Mouse (Mus musculus): ENCODE measurements around the gene Sae1. TPM values are rescaled to one million over a fixed set of nuclear protein-coding genes. Genes with fewer than 3 reads are reported as not detected.

Gene Sae1
- polyA plus RNA-seq, 1 experiment from 2014 or later = 246 TPM

DNA sequence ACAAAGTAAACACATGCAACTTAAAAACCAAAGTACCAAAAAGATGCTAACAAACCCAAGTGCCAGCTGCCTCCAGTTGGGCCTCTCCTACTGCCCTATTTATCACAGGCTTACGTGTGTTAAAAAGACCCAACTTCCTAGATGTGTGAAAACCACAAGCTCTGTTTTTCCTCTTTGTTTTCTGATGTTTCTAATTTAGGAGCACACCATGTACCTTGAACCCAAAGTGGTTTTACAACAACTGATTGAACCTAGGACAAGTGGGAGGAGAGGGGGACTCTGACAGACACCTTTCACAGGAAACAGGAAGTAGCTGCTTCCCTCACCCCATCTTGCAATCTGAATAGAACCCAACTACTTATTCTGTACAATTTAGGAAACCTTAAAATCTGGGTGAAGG is 23.3 kb downstream of the Sae1 start:
- peak; percentile 83 for DNase-seq (ENCODE audit: low spot score)

DNA sequence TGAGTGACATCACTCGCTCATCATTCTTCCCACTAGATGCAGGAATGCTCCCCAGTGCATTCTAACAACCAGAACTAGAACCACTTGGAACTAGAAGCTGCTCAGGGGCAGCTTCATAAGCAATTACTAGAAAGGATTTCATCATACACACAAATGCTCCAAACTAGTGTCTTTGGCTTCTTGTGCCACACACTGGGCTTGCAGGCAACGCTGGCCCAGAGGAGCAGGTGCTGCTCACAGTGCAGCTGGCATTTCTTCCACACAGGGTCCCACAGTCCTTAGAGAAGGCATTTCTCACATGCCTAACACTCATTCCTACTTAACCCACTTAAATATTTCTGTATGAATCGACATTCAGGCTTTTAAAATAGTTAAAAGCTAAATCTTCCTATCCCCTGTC is 30.0 kb downstream of the Sae1 start:
- DNase-seq (ENCODE audit: low spot score) = no peak

DNA sequence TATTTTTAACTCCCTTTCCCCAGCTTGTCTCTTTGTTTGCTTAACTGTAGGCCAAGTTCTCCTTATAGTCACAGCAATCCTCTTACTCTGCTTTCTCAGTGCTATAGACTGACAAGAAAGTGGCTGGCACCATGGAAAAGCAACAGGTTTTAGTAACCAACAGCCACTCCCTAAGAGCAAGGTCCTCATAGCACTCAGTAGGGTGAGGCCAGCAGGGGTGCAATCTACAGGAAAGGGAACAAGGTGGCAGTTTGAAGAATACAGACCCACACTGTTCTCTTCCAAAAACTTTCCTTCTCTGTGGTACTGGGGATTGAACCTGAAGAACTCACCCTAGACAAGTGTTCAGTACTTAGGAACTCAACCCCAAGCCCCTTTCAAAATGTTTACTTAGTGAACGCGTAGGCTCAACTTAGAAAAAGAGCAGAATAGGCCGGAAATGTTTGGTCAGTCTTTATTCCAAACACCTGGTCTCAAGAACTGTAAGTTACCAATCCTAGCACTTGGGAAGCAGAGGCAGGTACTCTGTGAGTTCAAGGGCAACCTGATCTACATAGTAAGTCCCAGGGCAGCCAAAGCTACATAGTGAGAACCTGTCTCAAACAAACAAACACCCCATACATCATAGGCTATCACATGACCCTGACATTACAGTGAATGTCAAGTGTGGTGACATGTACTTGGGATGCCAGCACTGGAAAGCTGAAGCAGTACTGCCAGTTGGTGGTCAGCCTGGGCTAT is 31.6 kb downstream of the Sae1 start:
- DNase-seq (ENCODE audit: low spot score) = no peak

DNA sequence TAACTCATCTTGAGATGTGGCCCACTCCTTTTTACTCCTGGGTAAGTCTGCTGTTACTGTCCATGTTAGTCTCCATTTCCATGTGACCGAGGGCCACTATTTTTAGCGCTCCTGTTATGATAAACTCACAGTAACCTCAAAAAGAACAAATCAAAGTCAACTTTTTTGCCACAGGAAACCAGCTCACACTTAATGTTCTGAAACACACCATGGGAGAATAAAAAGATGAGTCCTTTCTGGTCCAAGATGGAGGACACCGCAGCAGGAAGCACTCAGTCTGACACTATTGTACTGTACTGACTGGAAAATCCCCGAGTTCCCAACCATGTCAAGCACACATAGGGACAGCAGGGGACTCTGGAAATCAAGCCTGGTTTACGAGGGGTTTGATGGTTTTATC is 37.6 kb downstream of the Sae1 start:
- no peak for DNase-seq (ENCODE audit: low spot score)

DNA sequence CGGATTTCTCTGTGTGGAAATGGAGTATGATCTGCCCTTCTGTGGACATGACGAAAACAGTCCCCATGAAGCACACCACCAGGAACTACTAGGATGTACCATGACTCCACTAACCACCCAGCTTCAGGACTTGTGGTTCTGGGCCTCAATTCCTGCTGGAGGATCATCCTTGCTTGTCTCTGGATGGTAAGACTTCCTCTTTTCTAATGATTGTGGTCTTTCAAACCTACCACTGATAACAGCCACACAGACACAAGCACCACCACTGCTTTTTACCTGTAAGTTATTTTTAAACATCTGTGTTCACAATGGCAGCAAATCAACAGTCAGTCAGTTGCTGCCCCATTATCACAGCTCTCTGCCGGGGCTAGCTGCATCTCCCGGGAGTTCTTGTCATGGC is 42.3 kb downstream of the Sae1 start:
- no peak for DNase-seq (ENCODE audit: low spot score)

DNA sequence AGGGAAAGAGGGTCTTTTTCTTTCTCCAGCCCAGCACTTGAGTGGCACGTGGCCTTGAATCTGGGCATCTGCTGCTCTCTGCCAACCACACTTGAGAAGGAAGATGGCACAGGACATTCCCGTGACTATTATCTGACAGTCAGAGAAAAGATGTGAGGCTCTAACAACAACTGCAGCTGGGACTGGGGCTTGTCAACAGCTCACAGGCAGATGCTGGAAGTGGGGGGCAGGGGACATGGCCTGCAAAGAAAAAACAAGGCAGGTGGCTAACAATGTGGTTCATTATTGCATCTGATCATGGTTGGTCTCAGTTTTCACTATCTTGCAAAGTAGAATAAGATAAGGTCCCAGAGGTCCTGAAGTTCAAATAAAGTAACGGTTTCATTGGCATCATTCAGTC is 43.0 kb downstream of the Sae1 start:
- peak; percentile 17 for DNase-seq (ENCODE audit: low spot score)

DNA sequence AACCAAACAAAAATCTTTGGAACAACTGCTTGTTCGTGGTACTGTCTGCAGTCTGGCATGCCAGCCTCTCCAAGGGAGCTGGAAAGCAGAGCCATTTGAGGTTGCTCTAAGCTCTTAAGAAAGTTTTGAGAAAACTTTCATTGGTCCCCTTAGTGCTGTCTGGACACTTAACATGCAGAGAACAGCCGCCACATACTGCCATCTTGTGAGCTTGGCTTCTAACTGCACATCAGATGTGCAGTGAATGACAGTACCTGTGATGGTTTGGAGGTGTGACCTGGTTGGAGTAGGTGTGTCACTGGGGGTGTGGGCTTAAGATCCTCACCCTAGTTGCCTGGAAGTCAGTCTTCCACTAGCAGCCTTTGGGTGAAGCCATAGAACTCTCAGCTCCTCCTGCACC is 49.9 kb downstream of the Sae1 start:
- DNase-seq (ENCODE audit: low spot score) = peak; percentile 26

DNA sequence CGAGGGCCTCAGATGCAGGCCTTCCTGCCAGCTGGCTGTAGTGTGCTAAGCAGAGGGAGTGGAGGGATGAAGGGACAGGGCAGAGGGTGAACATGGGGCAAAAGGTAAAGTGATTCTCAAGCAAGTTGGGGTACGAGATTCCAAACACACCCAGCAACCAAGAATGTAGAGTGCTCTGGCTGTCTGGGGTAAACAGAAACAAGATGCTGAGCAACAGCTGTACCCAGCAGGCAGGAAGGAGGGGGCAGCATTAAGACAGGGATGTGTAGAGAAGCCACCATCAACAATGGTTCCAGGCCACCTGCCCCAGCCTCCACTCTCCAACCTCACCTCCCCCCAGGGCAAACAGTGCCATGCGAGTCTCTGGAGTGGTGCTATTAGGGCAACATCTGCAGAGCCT is 58.5 kb downstream of the Sae1 start:
- no peak for DNase-seq (ENCODE audit: low spot score)

DNA sequence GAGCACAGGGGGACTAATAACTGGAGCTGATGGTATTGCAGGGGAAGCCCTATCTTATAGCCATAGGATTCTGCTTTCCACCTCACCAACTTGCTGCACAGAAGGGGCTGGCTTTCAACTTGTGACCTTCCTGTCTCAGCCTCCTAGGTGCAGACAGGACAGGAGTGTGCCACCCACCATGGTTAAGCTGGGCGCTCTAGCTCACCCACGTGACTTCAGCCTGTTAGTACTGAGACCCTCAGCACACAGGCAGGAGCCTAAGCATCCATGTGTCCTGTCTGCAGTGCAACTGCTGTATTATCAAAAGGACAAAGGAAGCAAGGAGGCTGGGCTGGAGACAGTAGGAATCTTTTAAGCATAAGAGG is 61.0 kb downstream of the Sae1 start:
- no peak for DNase-seq (ENCODE audit: low spot score)

DNA sequence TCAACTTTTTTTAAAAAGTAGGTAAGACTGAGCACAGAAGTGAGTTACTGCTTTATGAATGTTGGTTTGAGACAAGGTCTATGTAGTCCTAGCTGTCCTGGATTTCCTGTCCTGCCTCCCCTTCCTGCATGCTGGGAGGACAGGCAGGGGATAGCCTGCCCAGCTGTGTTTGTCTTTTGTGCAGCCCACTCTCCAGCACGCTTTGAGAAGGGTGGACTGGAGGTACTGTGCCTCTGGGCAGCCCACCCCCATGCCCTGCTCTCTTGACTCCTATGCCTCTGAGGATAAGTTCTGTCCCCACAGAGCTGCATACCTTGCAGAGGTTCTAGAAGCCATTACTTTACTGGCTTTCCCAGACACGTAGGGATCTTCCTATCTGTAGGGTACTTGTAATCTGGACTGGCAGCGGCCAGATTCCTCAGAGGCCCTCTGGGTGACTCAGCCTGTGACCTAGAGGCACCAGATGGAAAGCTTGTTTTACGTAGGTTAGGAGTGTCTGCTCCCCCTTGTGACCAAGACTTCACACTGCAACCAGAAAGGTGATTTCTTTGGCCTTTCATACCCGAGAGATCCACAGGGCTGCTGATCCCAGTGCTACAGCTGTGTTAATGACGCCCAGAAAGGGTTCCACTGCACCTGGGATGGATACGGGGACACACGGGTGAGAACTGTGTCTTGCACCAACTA is 61.5 kb downstream of the Sae1 start:
- DNase-seq (ENCODE audit: low spot score) = peak; percentile 79

DNA sequence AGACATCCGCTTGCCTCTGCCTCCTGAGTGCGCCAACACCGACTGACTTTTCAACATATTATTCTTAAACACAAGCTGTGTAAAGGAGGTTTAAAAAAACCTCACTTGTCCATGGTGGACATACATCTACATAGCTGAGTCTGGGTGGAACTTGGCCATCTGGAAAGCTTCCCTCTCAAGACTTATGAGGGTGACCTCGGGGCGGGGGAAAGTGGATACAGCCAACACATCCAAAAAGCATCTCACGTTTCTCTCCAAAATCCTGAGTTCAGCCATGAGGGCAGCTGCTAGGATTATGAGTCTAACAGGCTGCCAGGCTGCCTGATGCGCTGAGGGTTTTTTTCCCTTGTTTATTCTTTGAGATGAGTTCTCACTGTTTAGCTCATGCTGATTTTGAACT is 62.9 kb downstream of the Sae1 start:
- DNase-seq (ENCODE audit: low spot score) = no peak

DNA sequence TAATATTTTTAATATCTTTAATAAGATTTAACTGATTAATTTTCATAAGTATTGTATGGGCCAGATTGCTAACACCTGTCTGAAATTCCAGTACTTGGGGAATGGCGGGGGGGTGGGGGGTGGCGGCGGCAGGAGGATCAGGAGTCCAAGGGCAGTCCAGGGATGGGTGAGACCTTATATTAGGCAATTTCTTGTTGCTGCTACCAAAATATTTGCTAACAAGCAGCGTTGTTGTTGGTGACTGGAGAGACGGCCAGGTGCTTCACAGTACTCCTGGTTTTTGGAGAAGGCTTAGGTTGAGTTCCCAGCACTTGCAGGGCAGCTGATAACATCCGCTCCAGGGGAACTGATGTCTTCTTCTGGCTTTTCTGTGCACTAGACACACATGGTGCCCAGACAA is 67.1 kb downstream of the Sae1 start:
- no peak for DNase-seq (ENCODE audit: low spot score)

DNA sequence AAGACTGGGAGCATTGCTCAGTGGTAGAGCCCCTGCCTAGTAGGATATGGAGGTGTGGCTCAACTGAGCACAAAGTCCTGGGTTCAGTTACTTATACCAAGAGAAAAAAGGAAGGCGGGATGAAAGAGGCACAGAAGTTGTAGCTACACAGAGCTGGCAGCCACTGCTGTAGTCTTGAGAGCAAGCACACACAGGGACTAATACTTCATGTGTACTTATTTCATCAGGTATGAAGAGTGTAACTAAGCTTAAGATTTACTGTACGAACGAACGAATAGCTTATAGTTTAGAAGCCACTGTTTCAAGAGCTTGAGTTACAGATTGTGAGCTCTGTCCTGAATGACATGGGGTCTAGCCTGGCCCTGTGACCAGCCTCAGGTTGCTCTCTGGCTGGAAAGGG is 68.4 kb downstream of the Sae1 start:
- DNase-seq (ENCODE audit: low spot score) = no peak

DNA sequence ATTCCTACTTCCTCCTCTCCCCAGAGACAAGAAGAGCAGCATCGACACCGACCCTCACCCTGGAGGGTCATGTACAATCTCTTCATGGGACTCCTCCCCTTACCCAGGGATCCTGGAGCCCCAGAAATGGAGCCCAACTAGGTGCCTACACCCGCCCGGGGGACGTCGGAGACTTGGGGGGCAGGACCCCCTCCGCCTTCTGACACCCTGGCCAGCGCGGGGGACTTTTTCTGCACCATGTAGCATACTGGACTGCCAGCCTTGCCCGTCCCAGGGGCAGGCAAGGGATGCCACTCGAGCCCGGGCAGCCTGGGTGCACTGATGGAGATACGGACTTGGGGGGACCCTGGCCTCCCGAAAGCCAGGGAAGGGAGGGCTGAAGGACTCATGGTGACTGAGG is 70.5 kb downstream of the Sae1 start:
- no peak for DNase-seq (ENCODE audit: low spot score)

DNA sequence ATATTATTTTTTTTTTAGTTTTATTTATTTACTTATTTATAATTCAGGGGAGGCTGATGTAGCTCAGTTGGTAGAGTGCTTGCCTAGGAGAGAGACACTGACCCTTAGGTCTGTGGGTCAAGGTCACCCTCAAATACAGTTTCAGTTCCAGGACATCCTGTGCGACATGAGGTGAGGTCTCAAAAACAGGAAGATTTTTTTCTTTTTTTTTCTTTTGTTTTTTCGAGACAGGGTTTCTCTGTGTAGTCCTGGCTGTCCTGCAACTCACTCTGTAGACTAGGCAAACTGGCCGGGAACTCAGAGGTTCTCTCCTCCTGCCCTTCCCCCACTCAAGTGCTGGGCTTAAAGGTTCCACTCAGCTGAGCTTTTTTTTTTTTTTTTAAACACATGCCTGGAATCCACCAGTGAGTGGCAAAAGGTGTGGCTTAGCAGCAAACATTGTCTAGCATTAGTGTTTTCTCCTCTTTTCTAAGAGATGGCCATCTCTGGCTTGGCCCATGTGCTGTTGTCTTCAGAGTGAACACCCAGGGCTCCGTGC is 72.3 kb downstream of the Sae1 start:
- no peak for DNase-seq (ENCODE audit: low spot score)

DNA sequence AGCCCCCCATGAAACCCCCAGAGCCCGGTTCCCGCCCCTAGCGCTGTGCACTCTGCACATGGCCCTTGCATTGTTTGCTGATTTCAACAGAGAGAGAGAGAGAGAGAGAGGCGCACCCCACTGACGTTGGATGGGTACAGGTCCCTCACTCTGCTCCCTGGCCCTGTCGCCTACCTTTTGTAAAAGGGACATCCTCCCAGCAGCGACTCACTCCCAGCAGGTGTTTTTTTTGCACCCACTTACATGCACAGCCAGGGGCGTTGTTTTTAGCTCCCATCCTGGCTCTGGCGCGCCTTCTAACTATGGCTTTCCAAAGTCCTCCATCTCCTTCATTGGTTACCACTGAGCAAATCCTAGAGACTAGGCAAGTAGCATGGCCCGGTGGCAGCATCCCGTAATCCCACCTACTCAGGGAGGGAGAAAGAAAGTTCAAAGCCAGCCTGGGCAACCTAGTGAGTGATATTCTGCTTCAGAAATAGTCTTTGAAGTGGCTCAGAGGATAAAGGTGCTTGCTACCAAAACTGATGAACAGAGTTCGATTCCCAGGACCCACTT is 73.3 kb downstream of the Sae1 start:
- no peak for DNase-seq (ENCODE audit: low spot score)

DNA sequence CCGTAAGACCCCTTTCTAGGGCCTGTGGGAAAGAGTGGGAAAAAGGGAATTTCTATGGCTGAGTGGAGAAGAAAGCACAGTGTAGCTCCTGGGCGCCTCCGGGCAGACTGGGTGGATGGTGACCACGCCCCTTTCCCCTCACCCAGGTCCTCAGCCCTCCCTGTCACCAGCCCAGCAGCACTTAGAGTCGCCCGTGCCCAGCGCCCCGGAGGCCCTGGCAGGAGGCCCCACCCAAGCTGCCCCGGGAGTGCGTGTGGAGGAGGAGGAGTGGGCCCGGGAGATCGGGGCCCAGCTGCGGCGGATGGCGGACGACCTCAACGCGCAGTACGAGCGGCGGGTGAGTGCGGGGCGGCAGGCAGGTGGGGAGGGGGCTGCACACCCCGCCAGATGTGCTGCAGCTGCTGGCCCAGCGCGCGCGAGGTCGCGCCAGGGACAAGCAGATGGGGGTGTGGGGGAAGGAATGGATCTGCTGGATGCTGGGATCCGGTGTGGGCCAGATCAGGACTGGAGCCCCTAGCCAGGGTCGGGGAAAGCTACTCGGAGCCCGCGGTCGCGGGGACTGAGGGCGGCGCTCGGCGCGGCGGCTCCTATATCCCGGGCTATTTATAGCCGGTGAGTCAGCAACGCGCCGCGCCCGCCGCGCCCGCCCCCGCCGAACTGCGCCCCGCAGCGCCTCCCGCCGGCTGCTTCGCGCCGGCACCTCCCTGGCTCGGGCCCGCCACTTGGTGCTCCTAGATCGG is 74.0 kb downstream of the Sae1 start:
- DNase-seq (ENCODE audit: low spot score) = peak; percentile 74

DNA sequence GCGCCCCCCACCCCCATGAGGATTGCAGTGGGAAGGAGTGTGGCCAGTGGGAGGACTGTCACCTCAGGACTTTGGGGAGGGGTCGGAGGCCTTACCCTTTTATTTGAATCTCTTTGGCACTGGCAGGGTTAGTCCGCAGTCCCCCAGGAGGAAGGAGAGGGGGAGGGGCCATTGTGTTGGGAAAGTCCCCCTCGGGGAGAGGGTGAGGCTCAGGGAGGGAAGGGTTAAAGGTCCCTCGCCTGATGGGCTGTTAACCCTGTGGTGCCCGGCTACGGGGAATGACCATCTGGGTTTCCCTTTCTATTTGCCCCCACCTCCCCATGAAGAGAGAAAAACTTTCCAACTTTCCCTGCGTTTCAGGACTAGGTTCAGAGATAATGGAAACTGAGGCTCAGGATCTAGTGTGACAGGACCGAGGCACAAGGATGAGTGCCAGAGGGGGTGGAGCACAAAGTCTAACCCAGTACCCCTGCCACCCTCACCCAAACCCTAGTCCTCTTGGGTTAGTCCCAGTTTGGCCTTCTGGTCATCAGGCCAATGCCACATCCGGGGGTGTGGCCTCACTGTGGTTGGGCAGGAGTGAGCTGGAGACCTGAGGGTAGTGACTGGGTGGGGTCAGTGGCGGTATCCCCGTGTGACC is 74.8 kb downstream of the Sae1 start:
- DNase-seq (ENCODE audit: low spot score) = peak; percentile 14

DNA sequence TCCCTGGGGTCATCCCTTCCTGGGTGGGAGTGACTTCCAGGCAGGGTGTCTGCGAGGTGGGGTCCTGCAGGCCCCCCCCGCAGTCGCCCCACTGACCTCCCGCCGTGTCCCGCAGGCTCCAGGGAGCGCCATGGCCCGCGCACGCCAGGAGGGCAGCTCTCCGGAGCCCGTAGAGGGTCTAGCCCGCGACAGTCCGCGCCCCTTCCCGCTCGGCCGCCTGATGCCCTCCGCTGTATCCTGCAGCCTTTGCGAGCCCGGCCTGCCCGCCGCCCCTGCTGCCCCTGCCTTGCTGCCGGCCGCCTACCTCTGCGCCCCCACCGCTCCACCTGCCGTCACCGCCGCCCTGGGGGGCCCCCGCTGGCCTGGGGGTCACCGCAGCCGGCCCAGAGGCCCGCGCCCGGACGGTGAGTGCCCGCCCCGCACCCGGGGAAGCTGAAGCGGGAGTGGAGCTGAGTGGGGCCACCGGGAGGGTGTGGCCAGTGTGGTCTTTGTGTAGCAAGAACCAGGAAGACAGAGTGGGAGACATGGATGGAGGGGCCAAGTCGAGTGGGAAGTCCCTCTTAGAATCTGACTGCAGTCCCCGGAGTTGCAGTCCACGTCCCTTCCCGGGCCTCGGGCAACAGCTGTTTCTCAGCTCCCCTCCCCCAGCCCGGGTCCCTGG is 75.5 kb downstream of the Sae1 start:
- DNase-seq (ENCODE audit: low spot score) = no peak

DNA sequence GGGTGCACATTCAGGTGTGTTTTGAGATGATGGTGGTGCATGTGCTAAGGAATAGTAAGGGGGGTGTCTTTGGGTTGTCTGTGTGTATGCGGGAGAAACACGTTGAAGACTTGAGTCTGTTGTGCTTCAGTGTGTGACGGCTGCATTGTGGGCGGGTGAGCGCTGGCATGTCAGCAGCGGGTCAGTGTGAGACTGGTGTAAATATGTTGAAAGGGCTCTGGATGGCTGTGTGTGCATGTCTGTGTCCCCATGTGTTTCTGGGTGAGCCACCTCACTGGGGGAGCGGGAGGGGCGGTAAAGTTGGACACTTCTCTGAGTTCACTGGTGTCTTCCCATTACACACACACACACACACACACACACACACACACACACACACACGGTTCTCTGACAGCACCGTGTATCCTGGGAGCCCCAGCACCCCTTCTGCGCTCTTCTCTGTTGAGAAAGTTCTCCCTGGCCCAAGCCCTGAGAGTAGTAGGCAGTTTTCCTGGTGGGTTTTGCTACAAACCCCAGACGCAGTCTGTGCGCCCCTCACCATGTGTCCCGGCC is 76.1 kb downstream of the Sae1 start:
- DNase-seq (ENCODE audit: low spot score) = peak; percentile 22

Data from thymus, postnatal 0 days (tissue).